Mouse (Mus musculus) brain, embryonic 14.5 days (tissue): ENCODE measurements around the gene Mtfmt. TPM values are rescaled to one million over a fixed set of nuclear protein-coding genes. Genes with fewer than 3 reads are reported as not detected.

ENCODE experiments used
- DNase-seq: peaks from one replicate; pipeline ENCODE4 v3.0.0-alpha.2; 2011; ENCODE audit warnings: low read depth
- CTCF ChIP-seq: fragments of 200-500 bp; IDR thresholded peaks from 2 replicates; pipeline ENCODE4 v1.5.1; 2012; ENCODE audit warnings: inconsistent platforms, mild to moderate bottlenecking, moderate library complexity, borderline replicate concordance; ENCODE audit not compliant: insufficient read depth, insufficient read length; ENCODE audit errors: extremely low read depth
- POLR2A ChIP-seq: fragments of 200-500 bp; IDR thresholded peaks from 2 replicates; pipeline ENCODE4 v1.6.1; 2012; ENCODE audit warnings: mild to moderate bottlenecking, inconsistent platforms, borderline replicate concordance; ENCODE audit not compliant: poor library complexity, insufficient read depth, insufficient read length, severe bottlenecking; ENCODE audit errors: extremely low read depth
- polyA plus RNA-seq: library from polyadenylated mRNA; depleted of rRNA; stranded (reverse); fragments of >200 nt; gene quantifications from 2 replicates; pipeline ENCODE4 v1.2.3, GENCODE M21; 2012; rRNA removed

The Mtfmt gene
- polyA plus RNA-seq, result 19.9 and 22.9 TPM in 2 replicates

DNA sequence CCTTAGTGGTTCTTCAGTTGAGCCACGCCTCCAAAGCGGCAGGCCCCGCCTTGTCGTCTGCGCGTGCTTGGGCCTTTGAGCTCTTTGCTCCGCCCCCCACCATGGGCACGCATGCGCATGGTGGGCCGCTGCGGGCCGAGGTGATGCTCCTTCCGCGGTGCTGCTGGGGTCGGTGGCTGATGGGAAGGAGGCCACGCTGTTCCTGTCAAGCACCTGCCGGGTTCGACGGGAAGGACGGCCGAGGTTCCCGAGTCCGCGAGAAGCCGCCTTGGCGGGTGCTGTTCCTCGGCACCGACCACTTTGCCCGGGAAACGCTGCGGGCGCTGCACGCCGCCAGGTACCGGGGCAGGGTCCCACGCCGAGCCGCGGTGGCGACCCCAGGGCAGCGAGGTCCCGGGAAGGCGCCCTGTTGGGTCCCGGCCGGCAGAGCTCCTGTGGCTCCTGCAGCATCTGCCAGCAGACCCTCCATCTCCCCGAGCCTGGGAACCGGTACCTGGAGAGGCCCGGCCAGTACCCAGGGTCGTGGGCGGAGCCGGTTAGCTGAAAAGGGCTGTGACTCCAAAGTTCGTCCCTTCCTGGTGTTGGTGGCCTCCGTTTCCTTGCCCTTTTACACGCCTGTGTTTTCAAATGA, at the start of gene Mtfmt:
Gene Mtfmt, plus strand, starts transcription at position 112 of the 631 bp plus-strand sequence.
- no peak for TF ChIP-seq CTCF
- TF ChIP-seq POLR2A, result peak; percentile 67; the same call in 1 of the 2 replicates
- peak; percentile 97 for DNase-seq

GRCm38 (mm10) chr9:65386373-65387140, 49.0 kb upstream of the Mtfmt start:
- TF ChIP-seq POLR2A (no peak), CTCF (peak; percentile 13; the same call in 1 of the 2 replicates)
- peak; percentile 21 for DNase-seq

DNA sequence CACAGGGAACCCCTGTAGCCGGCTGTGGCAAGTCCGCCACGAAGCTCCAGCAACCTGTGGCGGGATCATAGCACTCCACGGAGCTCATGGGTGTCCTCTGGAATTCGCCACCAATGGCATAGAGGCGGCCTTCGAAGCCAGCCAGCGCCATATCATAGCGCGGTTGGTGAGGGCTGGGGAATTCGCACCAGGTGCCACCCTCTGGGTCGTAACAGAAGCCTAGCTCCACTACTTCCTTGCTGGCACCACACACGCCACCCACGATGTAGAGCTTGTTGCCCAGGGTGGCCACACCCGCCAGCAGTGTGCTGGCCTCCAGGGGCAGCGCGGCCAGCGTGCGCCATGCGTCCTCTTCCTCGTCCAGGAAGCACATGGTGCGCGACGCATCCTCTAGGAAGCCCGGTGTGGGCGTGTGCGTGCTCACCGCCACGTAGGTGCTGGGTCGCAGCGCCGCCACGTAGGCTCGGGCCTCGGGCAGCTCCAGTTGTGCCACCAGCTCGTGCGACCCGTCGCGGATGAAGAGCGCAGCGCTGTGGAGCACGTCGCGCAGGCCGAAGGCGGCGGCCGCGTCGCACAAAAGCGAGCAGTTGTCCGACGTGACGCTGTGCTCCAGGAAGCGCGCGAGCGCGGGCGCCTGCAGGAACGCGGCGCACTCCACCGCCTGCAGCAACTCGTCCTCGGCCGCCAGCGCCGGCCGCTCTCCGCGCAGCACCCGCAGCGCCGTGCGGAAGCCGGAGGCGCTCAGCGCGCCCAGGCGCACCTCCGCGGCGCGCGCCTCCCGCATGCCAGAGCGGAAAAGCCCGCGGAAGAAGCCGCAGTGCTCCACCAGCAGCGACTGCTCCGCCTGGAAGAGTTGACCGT, 44.6 kb upstream of the Mtfmt start:
- no peak for TF ChIP-seq CTCF
- TF ChIP-seq POLR2A, result no peak
- peak; percentile 57 for DNase-seq

- no peak for TF ChIP-seq POLR2A
- no peak for TF ChIP-seq CTCF
- DNase-seq, result no peak
Observed at GRCm38 (mm10) chr9:65391613-65391964, 44.0 kb upstream of the Mtfmt start, which contains the start of gene Kbtbd13. Gene Kbtbd13 (minus strand): TSS chr9:65391652.

DNA sequence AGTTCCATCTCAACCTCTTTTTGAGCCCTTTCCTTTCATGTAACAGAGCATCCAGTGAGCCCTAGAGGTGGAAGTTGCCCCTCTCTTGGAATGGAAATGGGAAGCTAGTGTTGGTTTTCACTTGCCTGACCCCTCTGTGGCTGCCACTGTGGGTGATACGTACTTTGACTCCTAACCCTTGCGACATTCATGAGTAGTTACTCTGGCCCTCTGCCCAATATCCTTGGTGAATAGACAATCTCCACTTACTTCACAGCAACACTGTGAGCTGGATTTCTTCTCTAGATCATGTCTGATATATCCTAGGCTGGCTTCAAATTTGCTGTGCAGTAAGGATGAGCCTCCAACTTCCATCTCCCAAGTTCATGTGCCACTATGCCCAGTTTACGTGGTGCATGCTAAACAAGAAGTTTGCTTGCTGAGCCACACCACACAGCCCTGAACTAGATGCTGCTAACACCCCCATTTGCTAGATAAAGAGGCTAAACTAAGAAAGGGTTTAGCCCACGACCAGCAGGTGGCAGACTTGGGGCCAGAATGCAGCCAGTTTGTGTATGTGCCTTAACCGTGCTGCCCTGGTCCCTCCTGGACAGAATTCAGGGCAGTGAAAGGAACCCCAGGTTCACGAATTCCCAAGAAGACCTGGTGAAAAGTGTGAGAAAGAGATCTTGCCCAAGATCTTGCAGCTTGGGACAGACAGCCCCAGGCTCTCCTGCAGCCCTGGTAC, 42.8 kb upstream of the Mtfmt start:
- peak; percentile 68 for DNase-seq
- TF ChIP-seq CTCF (peak; percentile 82), POLR2A (no peak)

GRCm38 (mm10) chr9:65393606-65394005, 42.0 kb upstream of the Mtfmt start:
- no peak for DNase-seq
- TF ChIP-seq CTCF (no peak), POLR2A (no peak)

DNA sequence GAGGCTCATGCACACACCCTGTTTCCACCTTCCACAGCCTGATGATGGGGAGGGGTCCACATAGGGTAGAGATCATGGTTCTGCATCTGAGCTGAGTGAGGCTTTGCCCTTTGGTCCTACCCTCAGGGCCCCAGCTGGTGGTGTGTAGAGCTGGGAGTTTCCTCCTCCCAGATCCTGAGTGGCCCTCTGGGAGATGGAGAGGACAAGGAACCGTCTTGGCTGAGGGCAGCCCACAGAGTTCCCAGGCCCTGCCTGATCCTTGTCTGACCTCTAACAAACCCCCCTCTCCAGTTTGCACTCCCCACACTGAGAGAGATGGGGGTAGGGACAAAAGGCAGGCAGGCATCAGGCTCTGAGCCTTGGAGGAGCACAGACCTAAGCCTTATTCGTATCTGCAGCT, 41.2 kb upstream of the Mtfmt start:
- TF ChIP-seq CTCF, result no peak
- no peak for TF ChIP-seq POLR2A
- no peak for DNase-seq

GRCm38 (mm10) chr9:65398279-65398678, 37.3 kb upstream of the Mtfmt start, which contains the start of gene Rasl12:
Gene Rasl12 (plus strand): TSS chr9:65398506.
- peak; percentile 85 for DNase-seq
- TF ChIP-seq POLR2A (peak; percentile 33; the same call in 1 of the 2 replicates), CTCF (no peak)

DNA sequence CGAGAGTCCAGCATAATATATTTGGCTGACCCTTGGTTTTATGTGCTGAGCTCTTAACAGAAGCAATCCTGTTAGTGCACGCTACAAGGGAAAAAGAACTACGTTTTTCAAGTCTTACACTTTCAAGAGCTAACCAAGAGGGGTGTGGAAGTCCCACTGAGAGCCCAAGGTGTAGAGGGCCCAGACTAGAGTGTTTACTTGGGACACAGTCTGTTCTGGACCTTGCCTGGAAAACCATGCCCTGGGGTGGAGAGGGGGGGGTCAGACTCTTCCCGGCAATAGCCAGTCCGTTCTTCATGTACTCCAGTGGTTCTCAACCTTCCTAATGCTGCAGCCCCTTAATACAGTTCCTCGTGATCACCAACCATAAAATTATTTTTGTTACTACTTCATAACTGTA, 35.6 kb upstream of the Mtfmt start:
- no peak for DNase-seq

More for the DNA sequence above, 35.6 kb upstream of the Mtfmt start:
- no peak for TF ChIP-seq CTCF
- no peak for TF ChIP-seq POLR2A
